Mouse (Mus musculus): Measurements from ENCODE around the gene Wdr11.

Gene Wdr11

DNA sequence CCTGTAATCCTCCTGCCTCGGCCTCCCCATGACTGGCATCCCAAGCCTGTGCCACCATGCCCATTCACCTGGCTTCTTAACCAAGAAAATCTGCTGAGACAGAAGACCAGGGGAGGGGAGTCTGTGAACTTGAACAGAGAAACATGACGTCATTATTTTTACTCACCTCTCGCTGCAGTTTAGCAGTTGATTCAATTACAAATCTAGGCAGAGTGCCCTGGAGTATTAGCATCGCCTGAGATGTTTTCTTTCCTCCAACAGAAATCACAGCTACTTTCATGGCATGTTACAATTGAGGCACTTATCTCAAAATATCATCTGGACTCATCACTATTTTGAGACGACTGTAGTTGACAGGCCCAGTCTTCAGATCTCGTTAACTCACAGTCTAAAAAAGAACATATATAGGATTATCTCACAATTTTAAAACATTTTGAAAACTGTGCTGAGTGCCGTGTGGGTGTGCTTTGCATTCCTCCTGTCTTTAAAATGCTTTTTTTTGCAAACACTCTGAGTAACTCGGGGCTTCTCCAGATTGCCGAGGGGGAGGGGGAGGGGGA lies 61.3 kb downstream of the Wdr11 start:
- peak in 1 of 2 experiments; percentile 26 for DNase-seq (ENCODE audit: low spot score in 2 of 2)

DNA sequence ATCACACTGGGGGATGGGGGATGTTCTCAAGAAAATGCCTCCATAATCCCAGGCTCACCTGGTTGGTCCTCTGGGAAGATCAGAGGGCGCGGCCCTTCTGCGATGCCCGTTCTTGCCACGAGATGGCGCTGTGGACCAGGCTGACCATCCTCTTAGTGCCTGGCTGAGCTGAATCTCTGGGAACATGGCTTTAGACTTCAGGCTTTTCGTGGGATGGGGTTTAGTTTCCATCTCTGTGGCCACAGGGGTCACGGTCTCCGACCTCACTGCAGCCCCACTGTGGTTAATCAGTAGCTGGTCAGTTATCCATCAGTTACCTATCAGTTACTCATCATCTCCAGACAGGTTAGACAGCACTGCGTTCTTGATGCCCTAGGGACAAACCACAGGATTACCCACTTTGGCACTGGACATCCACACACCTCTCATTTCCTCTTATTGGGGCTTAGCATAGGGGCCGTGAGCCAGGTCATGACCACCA lies 62.2 kb downstream of the Wdr11 start:
- DNase-seq (ENCODE audit: low spot score in 2 of 2), result peak in 1 of 2 experiments; percentile 80

- no peak for DNase-seq (ENCODE audit: low spot score in 2 of 2)
Observed at GRCm38 (mm10) chr7:129654923-129655322, 63.3 kb downstream of the Wdr11 start.

- no peak for DNase-seq (ENCODE audit: low spot score in 2 of 2)
Observed at GRCm38 (mm10) chr7:129655604-129656226, 64.1 kb downstream of the Wdr11 start.

- no peak for DNase-seq (ENCODE audit: low spot score in 2 of 2)
Observed at GRCm38 (mm10) chr7:129657867-129658266, 66.2 kb downstream of the Wdr11 start.

GRCm38 (mm10) chr7:129659755-129660154 lies 68.1 kb downstream of the Wdr11 start:
- no peak for DNase-seq (ENCODE audit: low spot score in 2 of 2)

DNA sequence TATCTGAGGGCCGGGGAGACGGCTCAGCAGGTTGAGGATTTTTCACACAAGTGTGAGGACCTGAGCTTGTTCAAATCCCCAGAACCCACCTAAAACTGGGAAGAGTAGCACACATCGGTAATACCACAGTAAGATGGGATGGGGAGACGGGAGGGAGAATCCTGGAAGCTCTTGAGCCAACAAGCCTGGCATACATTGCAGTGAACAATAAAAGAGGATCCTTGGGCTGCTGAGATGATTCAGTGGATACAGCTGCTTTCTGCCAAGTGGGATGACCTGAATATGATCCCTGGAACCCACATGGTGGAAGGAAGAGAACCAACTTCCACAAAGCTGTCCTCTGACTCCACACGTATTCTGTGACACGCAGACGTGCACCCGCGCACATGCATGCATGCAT lies 68.9 kb downstream of the Wdr11 start:
- DNase-seq (ENCODE audit: low spot score in 2 of 2), result no peak

GRCm38 (mm10) chr7:129662051-129662789 lies 70.6 kb downstream of the Wdr11 start:
- DNase-seq (ENCODE audit: low spot score in 2 of 2), result peak in 1 of 2 experiments; percentile 16

GRCm38 (mm10) chr7:129663781-129664505 lies 72.3 kb downstream of the Wdr11 start:
- DNase-seq (ENCODE audit: low spot score in 2 of 2), result no peak

- no peak for DNase-seq (ENCODE audit: low spot score in 2 of 2)
Observed at GRCm38 (mm10) chr7:129665411-129665810, 73.7 kb downstream of the Wdr11 start.

DNA sequence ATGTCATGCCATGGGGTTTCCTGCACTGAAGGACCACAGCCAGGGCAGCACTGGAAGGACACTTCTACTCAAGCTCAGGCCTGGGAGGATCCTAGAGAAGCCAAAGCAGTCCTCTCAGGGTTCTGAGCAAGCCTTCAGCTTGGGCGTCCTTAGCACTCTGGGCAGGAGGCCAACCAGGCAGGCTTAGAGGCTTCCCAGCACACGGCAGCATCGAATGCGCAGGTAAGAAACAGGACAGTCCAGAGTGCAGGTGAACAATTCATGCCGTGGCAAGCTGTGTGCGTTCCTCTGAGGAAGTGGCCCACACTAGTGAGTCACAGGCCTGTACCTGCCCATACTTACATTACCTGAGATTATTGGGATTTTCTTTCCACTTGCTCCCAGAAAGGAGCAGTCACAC lies 74.3 kb downstream of the Wdr11 start:
- no peak for DNase-seq (ENCODE audit: low spot score in 2 of 2)

DNA sequence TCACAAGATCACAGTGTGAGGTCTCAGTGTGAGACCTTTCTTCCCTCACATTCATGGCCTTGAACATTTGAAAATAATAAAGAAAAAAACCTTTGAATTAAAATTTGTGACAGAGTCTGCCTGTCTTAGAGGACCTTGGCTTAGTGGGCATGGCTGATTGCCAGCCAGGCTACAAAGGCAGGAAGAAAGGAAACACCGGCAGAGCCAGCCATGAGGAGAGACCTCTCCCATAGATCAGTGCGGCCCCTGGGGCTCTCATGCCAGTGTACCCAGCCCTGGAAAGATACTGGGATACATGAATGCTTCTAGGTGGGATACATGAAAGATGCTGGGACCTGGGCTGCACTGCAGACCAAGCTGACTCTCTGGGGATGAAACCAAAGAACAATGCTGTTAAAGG lies 74.9 kb downstream of the Wdr11 start:
- DNase-seq (ENCODE audit: low spot score in 2 of 2), result no peak

- no peak for DNase-seq (ENCODE audit: low spot score in 2 of 2)
Observed at GRCm38 (mm10) chr7:129670280-129670679, 78.6 kb downstream of the Wdr11 start.

GRCm38 (mm10) chr7:129671675-129672651 lies 80.3 kb downstream of the Wdr11 start:
- no peak for DNase-seq (ENCODE audit: low spot score in 2 of 2)

DNA sequence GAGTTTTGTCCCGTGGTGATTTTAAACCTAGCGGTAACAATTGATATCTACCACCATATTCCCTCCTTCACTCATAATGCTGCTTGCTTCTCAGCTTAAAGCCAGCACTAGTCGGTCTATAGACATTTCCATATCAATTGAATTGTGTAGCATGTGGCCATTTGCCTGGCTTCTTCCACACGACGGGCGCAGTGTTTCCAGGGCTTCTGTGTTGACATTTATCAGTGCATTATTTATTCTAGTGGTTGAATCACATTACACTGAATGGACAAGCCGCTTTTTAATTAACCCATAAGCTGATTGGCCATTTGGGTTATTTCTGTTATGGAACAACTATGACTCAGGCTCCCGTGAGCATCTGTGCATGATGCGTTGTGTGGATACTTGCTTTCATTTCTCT lies 82.1 kb downstream of the Wdr11 start:
- DNase-seq (ENCODE audit: low spot score in 2 of 2), result no peak

- no peak for DNase-seq (ENCODE audit: low spot score in 2 of 2)
Observed at GRCm38 (mm10) chr7:129674558-129674957, 82.9 kb downstream of the Wdr11 start.

DNA sequence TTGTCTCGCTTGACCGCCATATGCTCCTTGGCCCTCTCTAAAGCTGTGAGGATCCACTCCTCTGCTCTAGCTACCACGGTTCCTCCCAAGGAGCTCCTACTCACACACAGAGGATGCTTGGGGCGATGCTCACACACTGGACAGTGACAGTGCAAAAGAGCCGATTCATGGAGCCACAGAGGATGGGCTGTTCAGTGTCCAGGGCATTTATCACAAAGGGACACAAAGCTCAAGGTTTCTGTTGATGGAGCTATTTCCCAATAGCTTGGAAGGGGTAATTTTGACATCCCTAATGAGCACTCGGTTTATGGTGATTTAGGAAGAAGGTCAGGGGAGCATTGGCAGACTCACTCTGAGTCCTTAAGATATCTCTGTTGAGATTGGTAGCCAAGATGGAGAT lies 84.2 kb downstream of the Wdr11 start:
- DNase-seq (ENCODE audit: low spot score in 2 of 2), result no peak

GRCm38 (mm10) chr7:129677141-129677540 lies 85.5 kb downstream of the Wdr11 start:
- no peak for DNase-seq (ENCODE audit: low spot score in 2 of 2)

DNA sequence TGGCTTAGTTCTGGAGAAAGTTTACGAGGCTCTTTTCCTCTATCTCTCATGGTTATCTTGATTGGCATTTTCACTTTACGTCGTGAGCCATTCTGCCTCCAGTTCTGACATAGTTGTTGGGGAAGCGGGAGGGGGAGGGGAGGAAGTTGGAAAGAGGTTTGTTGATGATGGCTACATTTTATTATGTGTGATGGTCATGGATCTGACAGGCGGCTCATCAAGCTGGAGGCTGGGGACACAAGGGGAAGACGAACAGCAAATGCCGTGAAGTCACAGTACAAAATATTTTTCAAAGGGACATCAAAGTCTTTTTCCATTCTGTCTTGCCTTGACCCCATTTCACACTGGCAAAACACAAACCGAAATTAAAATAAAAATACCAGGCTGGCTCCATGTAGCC lies 86.8 kb downstream of the Wdr11 start:
- no peak for DNase-seq (ENCODE audit: low spot score in 2 of 2)

- DNase-seq (ENCODE audit: low spot score in 2 of 2), result no peak
Observed at GRCm38 (mm10) chr7:129678972-129679371, 87.3 kb downstream of the Wdr11 start.

Measured in left cerebral cortex, adult 9 months (tissue).